Mouse (Mus musculus): ENCODE measurements around the gene Lhb.

Lhb gene

DNA sequence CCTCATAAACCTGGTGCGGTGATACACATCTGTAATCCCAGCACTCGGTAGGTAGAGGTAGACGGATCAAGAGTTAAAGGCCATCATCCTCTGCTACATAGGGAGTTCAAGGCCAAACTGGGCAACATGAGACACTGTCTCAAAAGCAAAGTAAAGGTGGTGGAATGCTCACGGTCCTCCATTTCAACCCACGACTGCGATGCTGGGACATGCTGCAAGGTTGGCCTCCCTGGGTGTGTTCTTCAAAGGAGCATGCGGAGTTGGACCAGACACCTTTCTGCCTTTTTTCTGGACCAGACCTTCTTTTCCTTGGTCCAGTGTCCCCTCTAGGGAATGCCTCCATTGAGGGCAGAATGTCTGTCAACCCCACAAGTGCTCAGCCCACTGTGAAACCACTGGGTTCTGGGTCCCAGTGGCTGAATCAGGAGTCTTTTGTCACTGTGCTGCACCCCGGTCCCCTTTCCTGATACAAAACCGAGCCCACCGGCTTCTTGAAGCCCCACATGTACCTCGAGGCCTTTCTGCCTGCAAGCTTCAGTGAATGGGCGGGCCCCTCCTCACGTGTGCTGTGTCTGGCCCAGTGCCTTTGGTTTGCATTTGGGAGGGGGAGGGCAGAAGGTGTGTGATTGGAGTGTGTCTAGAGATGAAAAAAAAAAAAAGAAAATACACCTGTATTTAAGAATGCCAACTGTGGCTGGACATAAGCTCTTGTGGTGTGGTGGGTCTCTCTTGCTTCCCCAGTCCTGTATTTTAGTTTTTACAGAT is 35.5 kb downstream of the Lhb start:
- peak; percentile 88 for DNase-seq

DNA sequence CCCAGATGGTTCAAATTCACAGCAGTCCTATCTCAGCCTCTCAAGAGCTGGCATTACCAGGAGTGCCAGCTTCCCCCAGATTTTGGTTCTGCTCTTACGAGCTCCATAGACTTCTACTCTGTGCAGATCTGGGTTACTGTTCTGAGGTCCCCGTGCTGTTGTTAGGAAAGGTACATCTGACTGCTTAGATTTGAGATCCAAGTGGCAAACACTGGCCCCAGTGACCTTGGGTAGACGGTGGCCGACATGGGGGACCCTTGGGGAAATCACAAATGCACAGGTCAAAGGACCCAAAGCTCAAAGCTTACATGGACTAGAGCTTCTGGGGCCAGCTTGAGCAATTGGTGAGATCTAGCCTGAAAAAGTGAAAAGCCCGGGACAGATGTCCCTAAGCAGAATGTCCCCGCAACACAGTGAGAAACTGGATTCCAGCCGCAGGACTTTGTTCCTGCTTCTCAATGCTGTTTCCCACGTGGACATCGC is 36.1 kb downstream of the Lhb start:
- peak; percentile 90 for DNase-seq

DNA sequence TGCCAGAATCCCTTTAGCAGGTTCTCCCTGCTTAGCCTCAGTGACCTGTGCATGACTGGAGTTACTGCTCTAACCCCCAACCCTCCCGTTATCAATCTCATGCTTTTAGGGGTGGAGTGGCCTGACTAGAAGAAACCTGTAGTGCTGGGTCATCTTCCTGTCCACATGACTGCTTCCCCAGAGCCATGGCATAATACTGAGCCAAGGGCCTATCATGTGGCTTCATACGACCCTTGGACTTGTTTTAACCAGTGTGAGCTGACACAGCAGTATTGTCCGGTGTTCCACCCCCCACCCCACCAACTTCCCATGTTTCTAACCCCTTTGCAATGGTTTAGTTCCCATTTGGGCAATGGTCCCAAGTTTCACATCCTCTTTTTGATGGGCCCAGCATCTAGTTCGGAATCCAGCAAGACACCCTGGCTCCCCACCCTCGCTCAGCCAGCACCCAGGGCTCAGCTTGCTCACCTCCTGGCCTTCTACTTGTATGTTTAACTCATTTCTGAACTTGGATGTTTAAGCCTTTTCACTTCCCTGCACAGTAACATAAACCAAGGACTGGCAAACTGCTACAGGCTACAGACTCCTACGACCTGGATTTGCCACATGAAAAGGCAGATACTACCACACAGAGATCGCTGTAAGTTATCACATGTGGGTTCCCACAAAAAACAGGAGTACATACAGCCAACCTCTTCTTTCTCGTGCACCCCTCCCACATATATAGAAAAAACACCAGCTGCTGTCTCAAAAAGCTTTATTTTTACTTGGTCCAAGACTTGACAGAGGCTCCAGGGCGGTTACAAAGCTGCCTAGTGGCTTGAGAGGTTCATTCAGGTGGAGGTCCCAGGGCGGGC is 36.8 kb downstream of the Lhb start:
- DNase-seq: peak; percentile 98

DNA sequence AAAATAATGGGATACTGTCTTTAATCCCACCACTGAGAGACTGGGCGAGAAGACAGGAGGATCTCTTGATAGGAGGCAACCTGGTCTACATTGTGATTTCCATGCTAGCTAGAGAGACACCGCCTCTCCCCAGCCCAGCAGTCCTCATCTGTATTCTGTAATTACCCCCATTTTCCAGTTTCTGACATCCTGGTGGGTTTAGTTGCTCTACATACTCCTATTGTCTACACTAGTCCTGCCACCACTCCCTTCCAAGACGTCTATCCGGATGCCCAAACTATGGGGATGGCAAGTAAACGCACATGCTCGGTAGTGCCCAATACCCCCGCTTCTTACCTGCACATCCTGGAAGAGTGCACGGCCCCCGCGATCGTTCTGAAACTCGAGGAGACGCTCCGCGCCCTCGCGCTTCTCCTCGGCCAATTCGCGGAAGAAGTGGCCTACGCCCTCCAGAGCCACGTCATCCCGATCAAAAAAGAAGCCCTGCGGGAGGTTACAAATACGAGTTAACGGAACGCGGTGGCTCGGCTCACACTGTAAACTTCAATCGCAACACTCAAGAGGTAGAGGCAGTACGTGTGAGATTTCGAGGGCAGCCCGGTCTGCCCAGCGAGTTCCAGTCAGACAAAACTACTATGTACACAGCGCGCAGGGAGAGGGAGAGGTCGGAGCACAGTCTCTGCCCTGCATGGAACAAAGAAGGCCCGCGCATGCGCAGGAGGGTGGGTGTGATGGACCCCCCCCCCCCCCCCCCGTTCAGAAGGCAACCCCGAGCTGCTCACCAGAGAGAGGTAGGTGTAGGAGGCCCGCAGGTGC is 38.3 kb downstream of the Lhb start:
- DNase-seq: peak; percentile 99

DNA sequence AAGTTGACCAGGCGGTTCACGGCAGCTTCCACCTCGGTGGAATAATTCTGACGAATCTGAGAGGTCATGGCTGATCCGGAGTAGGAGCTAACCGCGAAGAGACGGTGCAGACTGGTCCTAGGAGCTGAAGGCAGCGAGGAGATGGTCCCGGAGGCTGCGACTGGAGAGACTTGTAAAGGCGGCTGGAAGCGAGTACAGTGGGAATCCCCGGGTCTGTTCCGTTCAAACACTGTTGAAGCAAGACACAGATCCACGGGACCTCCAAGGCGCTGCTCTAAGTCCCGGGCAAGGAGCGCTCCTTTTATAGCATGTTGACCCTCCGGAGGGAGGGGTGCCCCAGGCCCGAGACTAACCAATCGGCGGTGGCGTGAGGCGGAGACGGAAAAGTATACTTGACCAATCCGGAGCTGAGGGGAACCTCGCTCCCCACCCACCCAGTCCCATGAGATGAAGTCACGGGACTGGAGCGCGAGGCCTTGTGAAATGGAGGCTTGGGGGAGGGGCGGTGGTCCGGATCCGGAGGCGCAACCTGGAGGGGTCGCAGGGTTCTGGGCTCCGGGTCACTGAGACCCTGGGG is 39.0 kb downstream of the Lhb start, which contains the start of gene Ftl1:
Gene Ftl1, minus strand, starts transcription at position 321 of the 577 bp plus-strand sequence.
- peak; percentile 100 for DNase-seq

DNA sequence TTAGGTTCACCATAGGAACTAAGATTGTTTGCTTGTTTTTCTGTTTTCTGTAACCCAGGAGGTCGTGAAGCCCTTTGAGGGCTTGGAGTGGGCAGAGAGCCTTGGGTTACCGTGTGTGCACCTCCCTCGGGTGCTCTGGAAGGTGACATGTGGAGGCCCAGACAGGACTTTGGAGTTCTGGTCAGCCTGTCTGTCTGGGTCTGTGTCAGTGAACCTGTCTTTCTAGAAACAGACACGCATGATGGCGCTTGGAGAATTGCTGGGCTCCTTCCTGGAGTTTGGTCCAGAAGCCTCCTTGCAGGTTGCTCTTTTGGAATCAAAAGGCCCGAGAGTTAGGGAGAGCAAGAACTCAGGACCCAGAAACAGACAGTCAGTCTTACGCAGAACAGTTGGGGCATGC is 39.8 kb downstream of the Lhb start:
- peak; percentile 93 for DNase-seq

DNA sequence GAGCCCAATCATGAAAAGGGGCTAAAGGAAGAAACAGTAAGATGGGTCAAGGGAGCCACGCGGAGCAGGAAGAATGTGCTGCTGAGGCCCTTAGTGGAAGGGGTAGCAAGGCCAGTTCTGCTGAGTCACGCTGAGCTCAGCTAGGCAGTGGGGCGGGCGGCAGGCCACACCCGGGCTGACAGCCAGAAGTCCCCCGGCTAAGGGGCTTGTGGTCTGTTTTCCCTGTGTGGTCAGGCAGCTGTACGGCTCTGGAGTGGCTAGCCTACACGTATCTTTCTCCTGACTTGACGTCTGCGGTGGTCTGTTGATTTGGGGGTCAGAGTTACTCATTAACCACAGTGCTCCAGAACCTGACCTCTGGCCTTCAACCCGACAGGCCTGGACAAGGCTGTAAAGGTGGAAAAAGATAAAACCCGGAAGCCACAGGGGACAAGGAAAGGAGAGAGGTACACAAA is 40.3 kb downstream of the Lhb start:
- DNase-seq: peak; percentile 98

DNA sequence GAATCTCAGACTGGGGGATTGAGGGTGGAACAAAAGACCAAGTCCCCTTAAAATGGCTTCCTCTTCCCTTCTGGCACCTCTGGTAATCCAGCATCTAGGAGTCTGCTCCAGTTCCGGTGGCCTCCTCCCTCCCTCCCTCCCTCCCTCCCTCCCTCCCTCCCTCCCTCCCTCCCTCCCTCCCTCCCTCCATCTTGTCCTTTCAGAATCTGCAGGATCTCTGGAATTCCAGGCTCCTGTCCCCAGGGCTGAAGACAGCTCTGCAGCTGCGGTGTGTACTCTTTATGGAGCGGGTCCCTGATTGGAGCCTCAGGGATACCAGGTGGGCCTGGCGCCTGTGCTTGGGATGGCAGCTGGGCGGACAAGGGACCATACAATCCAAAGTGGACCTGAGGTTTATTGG is 40.7 kb downstream of the Lhb start:
- DNase-seq: peak; percentile 96

DNA sequence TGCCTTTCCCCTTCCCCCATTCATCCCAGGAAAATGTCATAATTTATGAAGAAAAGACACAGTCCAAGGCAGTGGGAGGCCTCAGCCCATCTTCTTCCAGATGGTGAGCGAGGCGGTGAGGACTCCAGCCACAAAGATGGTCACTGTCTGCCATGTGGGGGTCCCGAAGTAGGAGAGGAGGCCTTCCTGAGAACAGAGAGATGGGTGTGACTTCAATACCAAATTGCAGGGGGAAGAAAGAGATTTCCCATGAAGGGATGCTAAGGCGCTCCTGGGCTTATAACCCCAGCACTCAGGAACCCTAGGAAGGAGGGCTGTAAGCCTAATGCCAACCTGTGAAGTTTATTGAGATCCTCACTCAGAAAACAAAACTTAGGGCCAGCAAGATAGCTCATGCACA is 41.2 kb downstream of the Lhb start:
- DNase-seq: peak; percentile 93

DNA sequence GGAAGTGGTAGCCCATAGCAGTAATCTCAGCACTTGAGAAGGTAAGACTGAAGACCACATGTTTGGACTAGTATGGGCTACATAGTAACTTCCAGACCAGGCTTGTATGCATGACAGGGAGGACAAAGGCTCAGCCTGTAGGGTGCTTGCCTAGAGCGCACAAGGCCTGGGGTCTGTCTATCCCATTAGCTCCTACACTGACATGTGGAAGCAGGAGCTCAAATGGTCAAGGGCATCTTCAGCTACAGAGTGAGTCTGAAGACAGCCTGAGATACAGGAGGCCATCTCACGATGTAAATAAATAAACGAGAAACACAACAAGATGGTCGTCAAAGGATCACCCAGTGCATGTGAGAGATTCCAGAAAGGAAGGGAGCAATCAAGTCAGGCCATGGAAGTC is 41.7 kb downstream of the Lhb start:
- peak; percentile 87 for DNase-seq

DNA sequence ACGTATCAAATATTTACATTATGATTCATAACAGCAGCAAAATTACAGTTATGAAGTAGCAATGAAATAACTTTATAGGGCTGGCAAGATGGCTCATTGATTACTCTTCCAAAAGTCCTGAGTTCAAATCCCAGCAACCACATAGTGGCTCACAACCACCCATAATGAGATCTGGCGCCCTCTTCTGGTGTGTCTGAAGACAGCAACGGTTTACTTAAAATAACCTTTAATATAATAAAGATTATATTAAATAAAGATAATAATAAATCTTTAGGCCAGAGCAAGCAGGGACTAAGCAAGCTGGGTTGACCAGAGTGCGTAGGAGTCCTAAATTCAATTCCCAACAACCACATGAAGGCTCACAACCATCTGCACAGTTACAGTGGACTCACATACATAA is 42.2 kb downstream of the Lhb start:
- DNase-seq: peak; percentile 86

DNA sequence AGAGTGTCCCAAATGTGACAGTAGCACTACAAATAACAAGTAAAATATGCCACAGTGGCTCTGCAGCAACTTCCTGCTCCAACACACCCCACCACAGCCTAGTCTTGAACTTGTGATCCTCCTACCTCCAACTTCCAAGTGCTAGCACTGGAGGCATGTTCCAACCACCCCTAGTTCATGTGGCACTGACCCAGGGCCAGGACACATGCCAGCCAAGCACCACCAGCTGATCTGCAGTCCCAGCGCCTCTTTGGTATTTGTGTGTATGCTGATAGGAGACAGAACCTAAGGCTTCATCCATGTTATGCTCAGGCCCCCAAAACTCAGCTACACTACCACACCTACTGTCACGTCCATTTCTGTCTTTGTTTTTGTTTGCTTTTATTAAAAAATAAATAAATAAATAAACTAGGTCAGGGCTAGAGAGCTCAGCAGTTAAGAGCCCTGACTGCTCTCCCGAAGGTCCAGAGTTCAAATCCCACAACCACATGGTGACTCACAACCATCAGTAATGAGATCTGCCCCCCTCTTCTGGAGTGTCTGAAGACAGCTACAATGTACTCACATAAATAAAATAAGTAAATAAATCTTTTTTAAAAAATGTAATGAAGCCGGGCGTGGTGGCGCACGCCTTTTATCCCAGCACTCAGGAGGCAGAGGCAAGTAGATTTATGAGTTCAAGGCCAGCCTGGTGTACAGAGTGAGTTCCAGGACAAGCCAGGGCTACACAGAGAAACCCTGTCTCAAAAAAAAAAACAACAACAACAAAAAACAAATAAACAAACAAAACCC is 43.6 kb downstream of the Lhb start:
- DNase-seq: peak; percentile 91

DNA sequence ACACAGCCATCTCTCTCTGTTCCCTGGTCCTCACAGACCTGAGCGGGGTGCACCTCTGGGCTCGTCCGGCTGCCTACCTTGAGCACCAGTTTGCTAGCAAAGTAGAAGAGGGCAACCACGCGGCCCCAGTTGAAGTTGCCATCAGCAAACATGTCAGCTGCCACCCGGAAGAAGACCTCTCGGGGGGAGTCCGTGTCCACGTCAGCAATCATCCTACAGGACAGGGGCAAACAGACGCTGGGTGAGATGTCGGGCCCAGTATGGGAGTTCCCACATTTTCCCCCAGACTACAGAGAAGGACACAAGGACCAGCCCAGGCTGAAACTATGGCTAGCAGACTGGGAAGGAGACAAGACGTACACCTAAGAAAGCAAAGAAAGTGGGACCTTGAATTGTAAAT is 44.5 kb downstream of the Lhb start:
- peak; percentile 90 for DNase-seq

DNA sequence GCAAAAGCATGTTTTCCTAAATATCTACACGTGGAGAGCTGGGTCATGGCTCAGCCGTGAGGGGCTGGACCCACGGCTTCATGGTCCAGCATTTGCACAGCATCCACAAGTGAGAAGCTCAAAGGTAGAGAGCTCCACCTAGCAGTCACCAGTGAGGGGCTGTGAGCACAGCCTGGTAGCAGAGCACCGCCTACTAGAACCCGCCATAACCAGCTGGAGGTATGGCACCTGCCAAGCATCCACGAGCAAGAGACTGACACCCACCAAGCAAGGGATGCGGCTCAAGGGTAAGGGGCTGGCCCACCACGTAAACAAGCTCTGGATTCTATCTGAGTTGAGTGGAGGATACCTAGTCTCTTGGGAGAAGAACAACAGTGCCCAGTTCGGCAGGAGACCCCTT is 44.9 kb downstream of the Lhb start:
- peak; percentile 94 for DNase-seq

DNA sequence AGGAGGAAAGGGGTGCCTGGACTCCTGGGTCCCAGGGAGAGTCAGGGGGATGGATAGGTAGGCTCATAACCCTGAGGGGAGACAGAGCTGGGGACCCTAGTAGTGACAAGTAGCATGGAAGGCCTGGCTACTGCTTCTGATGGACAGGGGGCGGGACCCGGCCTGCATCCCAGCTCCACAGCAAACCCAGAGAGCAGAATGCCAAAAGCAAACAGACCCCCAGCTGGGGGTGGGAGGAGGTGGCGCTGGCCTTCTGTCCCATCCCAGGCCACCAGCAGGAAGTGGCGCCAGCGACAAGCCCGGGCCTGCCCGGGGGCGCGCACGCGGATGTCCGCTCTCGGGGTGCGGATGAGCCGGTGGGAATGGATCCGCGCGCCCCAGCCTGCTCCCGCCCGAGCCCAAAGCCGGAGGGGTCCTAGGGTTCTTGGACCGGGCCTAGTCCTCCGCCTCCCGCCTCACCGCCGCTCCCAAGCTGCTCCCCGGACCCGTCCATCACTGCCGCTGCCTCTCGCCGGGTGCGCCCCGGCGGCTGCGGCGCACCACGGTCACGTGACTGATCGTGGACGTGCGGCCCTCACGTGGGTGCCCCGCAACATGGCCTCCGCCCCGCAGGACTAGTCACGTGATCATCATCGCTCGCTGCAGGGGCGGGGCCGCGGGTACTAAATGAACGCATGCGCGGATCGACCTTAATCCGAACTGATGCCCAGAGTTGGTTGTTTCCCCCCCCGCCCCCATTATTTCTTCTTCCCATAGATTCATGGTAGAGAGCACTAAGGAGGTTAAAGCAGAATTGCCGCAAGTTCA is 45.9 kb downstream of the Lhb start, which contains the start of gene Bax:
Gene Bax, minus strand, starts transcription at position 616 of the 807 bp plus-strand sequence.
- DNase-seq: peak; percentile 100

DNA sequence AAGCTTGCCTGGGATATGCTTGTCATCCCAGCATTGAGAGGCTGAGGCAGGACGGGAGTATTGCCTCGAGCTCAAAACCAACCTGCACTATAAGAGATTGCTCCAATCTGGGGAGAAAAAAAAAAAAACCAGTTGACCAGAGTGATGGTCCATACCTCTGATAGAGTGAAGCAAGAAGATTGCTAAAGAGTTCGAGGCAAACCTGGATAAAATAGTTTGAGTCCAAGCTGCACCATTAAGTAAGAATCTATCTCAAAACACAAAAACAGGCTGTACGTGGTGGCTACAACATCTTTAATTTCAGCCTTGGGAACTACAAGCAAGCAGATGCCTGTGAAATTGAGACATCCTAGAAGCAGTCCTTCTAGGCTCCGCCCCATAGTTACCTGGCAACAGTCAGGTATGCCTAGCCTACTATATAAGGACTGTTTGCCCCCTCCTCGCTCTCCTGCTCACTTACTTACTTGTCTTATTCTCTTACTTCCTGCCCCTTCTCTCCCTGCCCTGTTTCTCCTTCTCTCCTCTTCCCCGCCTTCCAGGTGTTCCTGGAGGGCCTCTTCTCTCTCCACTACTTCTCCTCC is 46.6 kb downstream of the Lhb start:
- DNase-seq: peak; percentile 90

DNA sequence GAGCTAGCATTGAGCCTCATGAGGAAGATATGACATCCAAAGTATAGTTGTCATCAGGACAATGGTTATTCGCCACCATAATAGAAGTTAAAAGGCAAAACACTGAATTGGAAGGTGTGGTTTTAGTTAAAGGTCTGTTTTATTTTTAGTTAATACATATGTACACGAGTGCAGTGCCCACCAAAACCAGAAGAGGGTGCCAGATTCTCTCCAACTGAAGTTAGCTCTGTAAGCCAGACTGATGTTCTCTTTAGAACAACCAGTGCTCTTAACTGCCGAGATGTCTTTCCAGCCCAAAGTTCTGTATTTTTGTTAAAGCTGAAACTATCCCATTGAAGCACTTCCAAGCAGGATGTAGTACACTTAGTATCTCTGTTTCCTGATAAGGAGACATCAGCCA is 50.2 kb downstream of the Lhb start:
- DNase-seq: peak; percentile 89

Data from heart, adult 11 months (tissue).